In genomic region chr19:6226763-6227162, GRCm38 (mm10) we compare ENCODE assay signal across 1 mouse cellular context.
TF ChIP-seq lines count a peak whose summit lies in the region.

No protein-coding gene starts in this region.

TF ChIP-seq in myocyte, 11 proteins besides CTCF, POLR2A, EP300 and RAD21:
- no peak for TF ChIP-seq REST (IDR thresholded peaks at IDR 0.05; ENCODE audit: insufficient read depth, insufficient read length)
- TF ChIP-seq POLR2AphosphoS2 (IDR thresholded peaks at IDR 0.05; ENCODE audit: insufficient read length, low read depth), result peak; percentile 31
